Mouse (Mus musculus) kidney, embryonic 14.5 days (tissue): Measurements from ENCODE around the gene Slc28a1. TPM values are rescaled to one million over a fixed set of nuclear protein-coding genes. Genes with fewer than 3 reads are reported as not detected.

ENCODE experiments used
- ATAC-seq: fragments of 200-750 bp; cut with Nextera tagmentation; 2 replicates; pipeline ENCODE4 v1.8.0; 2017; ENCODE audit warnings: moderate number of reproducible peaks, mild to moderate bottlenecking, moderate TSS enrichment, moderate library complexity; ENCODE audit not compliant: low FRiP score, low TSS enrichment
- H3K27ac ChIP-seq: fragments of 300-500 bp; sonication (generic); 2 replicates; pipeline ENCODE4 v1.5.1; 2014; ENCODE audit warnings: low read depth, mild to moderate bottlenecking, low read length, moderate library complexity, mixed read lengths
- H3K27me3 ChIP-seq: fragments of 300-500 bp; sonication (generic); 2 replicates; pipeline ENCODE4 v1.6.1; 2014; ENCODE audit warnings: mild to moderate bottlenecking, low read length; ENCODE audit not compliant: control insufficient read depth, insufficient read depth
- H3K36me3 ChIP-seq: fragments of 300-500 bp; sonication (generic); 2 replicates; pipeline ENCODE4 v1.6.1; 2014; ENCODE audit warnings: low read length, mixed read lengths; ENCODE audit not compliant: control insufficient read depth, insufficient read depth
- H3K4me1 ChIP-seq: fragments of 300-500 bp; sonication (generic); 2 replicates; pipeline ENCODE4 v1.6.1; 2014; ENCODE audit warnings: low read length, mixed read lengths; ENCODE audit not compliant: control insufficient read depth, insufficient read depth
- H3K4me2 ChIP-seq: fragments of 300-500 bp; sonication (generic); replicated peaks from 2 replicates; pipeline ENCODE4 v1.6.1; 2014; ENCODE audit warnings: low read depth, mild to moderate bottlenecking, low read length
- H3K4me3 ChIP-seq: fragments of 300-500 bp; sonication (generic); 2 replicates; pipeline ENCODE4 v1.5.1; 2014; ENCODE audit warnings: mild to moderate bottlenecking, low read length
- H3K9ac ChIP-seq: fragments of 300-500 bp; sonication (generic); 2 replicates; pipeline ENCODE4 v1.6.1; 2014; ENCODE audit warnings: low read depth, mild to moderate bottlenecking, low read length, moderate library complexity
- H3K9me3 ChIP-seq: fragments of 300-500 bp; sonication (generic); 2 replicates; pipeline ENCODE4 v1.6.1; 2016; ENCODE audit warnings: low read length; ENCODE audit not compliant: control insufficient read depth
- WGBS: fragments of 180-500 bp; shearing (Covaris S2); extraction: QIAGEN DNeasy Blood & Tissue Kit; methylation state at CpG from one replicate; pipeline ENCODE4 v1.1.7; 2014; 5-methylcytosine and 5-hydroxymethylcytosine counted together
- polyA plus RNA-seq: library from polyadenylated mRNA; unstranded; fragments of >200 nt; fragmentation: Nextera tagmentation; extraction: Ambion mirVana; gene quantifications from 2 replicates; pipeline ENCODE4 v1.2.1, GENCODE M21; 2014

The Slc28a1 gene
- polyA plus RNA-seq, 1 experiment from 2014 or later: 0.41 TPM

- H3K4me3 ChIP-seq: no peak overlapping the region
- 60% methylated on average over 7 of the region's 7 CpGs for WGBS
Observed at GRCm38 (mm10) chr7:81164411-81164810, 49.8 kb downstream of the Slc28a1 start.

DNA sequence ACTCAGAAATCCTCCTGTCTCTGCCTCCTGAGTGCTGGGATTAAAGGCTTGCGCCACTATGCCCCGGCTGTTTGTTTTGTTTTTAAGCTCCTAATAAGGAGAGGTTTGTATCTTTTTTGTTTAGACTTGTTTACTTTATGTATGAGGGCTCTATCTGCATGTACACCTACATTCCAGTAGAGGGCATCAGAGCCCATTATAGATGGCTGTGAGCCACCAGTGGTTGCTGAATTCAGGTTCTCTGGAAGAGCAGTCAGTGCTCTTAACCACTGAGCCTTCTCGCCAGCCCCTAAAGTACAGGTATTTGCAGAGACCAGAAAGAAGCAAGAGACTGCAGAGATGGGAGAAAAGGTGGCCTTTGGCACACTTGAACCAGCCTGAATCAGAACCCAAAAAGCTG, 52.5 kb downstream of the Slc28a1 start:
- no peak overlapping the region for H3K4me3 ChIP-seq
- 39% methylated on average over 3 of the region's 3 CpGs for WGBS
- H3K4me2 ChIP-seq: no peak overlapping the region
- H3K27me3 ChIP-seq: no peaks in the 10 kb centered on the region
- H3K9ac ChIP-seq: no peak overlapping the region
- H3K36me3 ChIP-seq: no peaks in the 10 kb centered on the region
- H3K27ac ChIP-seq: no peak overlapping the region
- no peaks in the 10 kb centered on the region for H3K9me3 ChIP-seq
- H3K4me1 ChIP-seq: no peaks in the 10 kb centered on the region
- no peak for ATAC-seq

More at GRCm38 (mm10) chr7:81164411-81164810, 49.8 kb downstream of the Slc28a1 start:
- H3K9ac ChIP-seq: no peak overlapping the region
- H3K27me3 ChIP-seq: no peaks in the 10 kb centered on the region
- no peak for ATAC-seq
- no peak overlapping the region for H3K4me2 ChIP-seq
- no peaks in the 10 kb centered on the region for H3K4me1 ChIP-seq
- no peak overlapping the region for H3K27ac ChIP-seq
- no peaks in the 10 kb centered on the region for H3K9me3 ChIP-seq
- no peaks in the 10 kb centered on the region for H3K36me3 ChIP-seq

- H3K9me3 ChIP-seq: peaks cover 4% of the 10 kb centered on the region; the same call in 1 of the 2 replicates
- no peaks in the 10 kb centered on the region for H3K27me3 ChIP-seq
- no peak for ATAC-seq
- no peak overlapping the region for H3K27ac ChIP-seq
- no peak overlapping the region for H3K4me3 ChIP-seq
- no peaks in the 10 kb centered on the region for H3K4me1 ChIP-seq
- WGBS: 76% methylated on average over 7 of the region's 7 CpGs
- H3K36me3 ChIP-seq: no peaks in the 10 kb centered on the region
- no peak overlapping the region for H3K9ac ChIP-seq
- H3K4me2 ChIP-seq: no peak overlapping the region
Observed at GRCm38 (mm10) chr7:81169351-81169750, 54.8 kb downstream of the Slc28a1 start.

DNA sequence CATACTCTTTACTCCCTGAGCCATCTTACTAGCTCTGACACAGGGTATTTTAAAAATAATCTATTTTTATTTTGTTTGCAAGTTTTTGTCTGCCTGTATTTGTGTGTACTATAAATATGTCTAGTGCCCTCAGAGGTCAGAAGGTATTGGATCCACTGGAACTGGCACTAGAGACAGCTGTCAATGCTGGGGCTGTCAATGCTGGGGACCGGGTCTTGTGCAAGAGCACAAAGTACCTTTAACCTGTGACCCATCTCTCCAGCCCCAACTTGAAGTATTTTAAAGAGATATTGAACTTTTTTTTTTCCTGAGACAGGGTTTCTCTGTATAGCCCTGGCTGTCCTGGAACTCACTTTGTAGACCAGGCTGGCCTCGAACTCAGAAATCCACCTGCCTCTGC, 59.3 kb downstream of the Slc28a1 start:
- H3K27ac ChIP-seq: no peak overlapping the region
- 90% methylated on average over 2 of the region's 2 CpGs for WGBS

DNA sequence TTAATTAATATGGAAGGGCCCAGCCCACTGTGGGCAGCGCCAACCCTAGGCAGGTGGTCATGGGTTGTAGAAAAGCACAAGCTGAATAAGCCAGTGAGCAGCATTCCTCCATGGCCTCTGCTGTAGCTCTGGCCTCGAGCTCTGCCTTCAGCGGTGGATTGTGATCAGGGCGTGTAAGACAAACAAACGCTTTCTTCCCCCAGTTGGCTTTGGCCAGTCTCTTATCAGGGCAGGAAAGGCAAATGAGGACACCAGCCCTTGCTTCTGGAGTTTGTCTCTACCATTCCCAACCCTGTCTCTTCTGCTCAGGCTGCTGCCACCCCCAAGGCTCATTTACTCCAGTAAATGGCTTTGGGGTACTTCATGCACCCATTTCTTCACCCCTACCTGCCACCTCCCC, 60.1 kb downstream of the Slc28a1 start:
- Histone ChIP-seq H3K27ac (no peak overlapping the region), H3K27me3 (no peaks in the 10 kb centered on the region), H3K4me2 (no peak overlapping the region), H3K4me1 (no peaks in the 10 kb centered on the region), H3K9ac (no peak overlapping the region), H3K36me3 (no peaks in the 10 kb centered on the region), H3K9me3 (peaks cover 4% of the 10 kb centered on the region; the same call in 1 of the 2 replicates), H3K4me3 (no peak overlapping the region)
- no peak for ATAC-seq
- WGBS: 85% methylated on average over 5 of the region's 5 CpGs

More for the DNA sequence above, 59.3 kb downstream of the Slc28a1 start:
- no peak for ATAC-seq
- no peak overlapping the region for H3K4me3 ChIP-seq
- H3K9ac ChIP-seq: no peak overlapping the region
- H3K4me2 ChIP-seq: no peak overlapping the region
- peaks cover 4% of the 10 kb centered on the region; the same call in 1 of the 2 replicates for H3K9me3 ChIP-seq
- H3K4me1 ChIP-seq: no peaks in the 10 kb centered on the region
- H3K36me3 ChIP-seq: no peaks in the 10 kb centered on the region
- H3K27me3 ChIP-seq: no peaks in the 10 kb centered on the region

DNA sequence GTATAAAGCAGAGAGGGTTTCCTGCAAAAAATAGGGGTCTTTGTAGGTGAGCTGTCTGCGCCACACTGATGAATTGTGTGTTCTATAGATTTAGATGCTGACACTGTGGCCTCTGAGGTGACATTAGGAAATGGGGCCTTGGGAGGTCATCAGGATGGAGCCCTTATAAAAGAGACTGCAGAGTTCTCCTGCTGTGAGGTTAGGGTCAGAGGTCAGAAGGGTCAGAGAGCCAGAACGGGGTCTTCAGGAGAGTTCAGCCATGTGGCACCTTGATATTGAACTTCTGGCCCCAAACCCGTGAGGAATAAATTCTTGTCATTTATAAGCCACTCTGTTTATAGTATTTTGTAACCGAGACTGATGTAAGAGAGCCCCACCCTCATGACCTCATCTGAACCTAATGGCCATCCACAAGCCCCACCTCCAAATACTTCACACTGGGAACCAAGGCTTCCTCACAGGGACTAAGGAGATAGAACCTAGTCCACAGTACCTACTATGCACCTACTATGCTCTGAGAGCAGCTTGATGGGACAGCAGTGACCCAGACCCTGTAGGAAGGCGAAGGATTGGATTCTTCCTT, 61.7 kb downstream of the Slc28a1 start:
- no peak overlapping the region for H3K4me2 ChIP-seq
- H3K4me3 ChIP-seq: no peak overlapping the region
- WGBS: 48% methylated on average over 5 of the region's 5 CpGs
- no peak overlapping the region for H3K27ac ChIP-seq
- no peak for ATAC-seq
- H3K9me3 ChIP-seq: peaks cover 4% of the 10 kb centered on the region; the same call in 1 of the 2 replicates
- H3K4me1 ChIP-seq: no peaks in the 10 kb centered on the region
- no peaks in the 10 kb centered on the region for H3K36me3 ChIP-seq
- no peaks in the 10 kb centered on the region for H3K27me3 ChIP-seq
- no peak overlapping the region for H3K9ac ChIP-seq

- no peak for ATAC-seq
- Histone ChIP-seq H3K27ac (no peak overlapping the region), H3K9ac (no peak overlapping the region), H3K9me3 (no peaks in the 10 kb centered on the region), H3K4me3 (no peak overlapping the region), H3K4me2 (no peak overlapping the region), H3K27me3 (no peaks in the 10 kb centered on the region), H3K4me1 (no peaks in the 10 kb centered on the region), H3K36me3 (no peaks in the 10 kb centered on the region)
- 68% methylated on average over 5 of the region's 5 CpGs for WGBS
Observed at GRCm38 (mm10) chr7:81179494-81179893, 64.9 kb downstream of the Slc28a1 start.

- no peak overlapping the region for H3K27ac ChIP-seq
- no peak overlapping the region for H3K4me2 ChIP-seq
- WGBS: 80% methylated on average over 10 of the region's 10 CpGs
- H3K4me3 ChIP-seq: no peak overlapping the region
- no peaks in the 10 kb centered on the region for H3K36me3 ChIP-seq
- no peaks in the 10 kb centered on the region for H3K4me1 ChIP-seq
- H3K9me3 ChIP-seq: no peaks in the 10 kb centered on the region
- no peaks in the 10 kb centered on the region for H3K27me3 ChIP-seq
- H3K9ac ChIP-seq: no peak overlapping the region
- no peak for ATAC-seq
Observed at GRCm38 (mm10) chr7:81182492-81183175, 68.0 kb downstream of the Slc28a1 start.

- no peaks in the 10 kb centered on the region for H3K27me3 ChIP-seq
- no peak overlapping the region for H3K4me3 ChIP-seq
- no peak overlapping the region for H3K27ac ChIP-seq
- H3K9me3 ChIP-seq: no peaks in the 10 kb centered on the region
- no peaks in the 10 kb centered on the region for H3K36me3 ChIP-seq
- no peak overlapping the region for H3K9ac ChIP-seq
- H3K4me2 ChIP-seq: no peak overlapping the region
- H3K4me1 ChIP-seq: no peaks in the 10 kb centered on the region
- no peak for ATAC-seq
Observed at GRCm38 (mm10) chr7:81183181-81183580, 68.6 kb downstream of the Slc28a1 start.
